Mouse (Mus musculus): ENCODE data around the gene Slc25a45.
"Not testable (repeated sequence)": the region's sequence is repeated elsewhere in the genome, so short reads cannot be mapped to it uniquely, and the experiment has no call there.

Gene Slc25a45

DNA sequence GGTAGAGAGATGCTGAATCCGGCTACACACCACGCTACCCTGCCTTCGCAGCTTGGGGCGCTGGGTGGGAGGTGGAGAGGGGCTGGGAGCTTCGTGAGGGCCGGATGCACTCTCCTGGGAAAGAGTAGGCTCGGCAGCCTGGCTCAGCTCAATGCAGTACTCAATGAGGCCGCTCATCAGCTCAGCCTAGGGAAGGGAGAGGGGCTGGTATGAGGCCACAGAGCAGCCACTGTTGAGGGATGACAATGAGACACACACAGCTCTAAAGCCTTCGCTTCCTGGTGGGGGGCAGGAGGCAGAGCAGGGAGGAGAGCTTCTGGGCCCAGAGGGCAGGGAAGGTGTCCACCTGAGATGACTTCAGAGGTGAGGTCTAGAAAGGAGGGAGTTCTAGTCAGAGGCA is 21.0 kb upstream of the Slc25a45 start:
- DNase-seq (ENCODE audit: low spot score), result no peak

GRCm38 (mm10) chr19:5862335-5863085 is 15.1 kb upstream of the Slc25a45 start:
- DNase-seq (ENCODE audit: low spot score), result no peak

GRCm38 (mm10) chr19:5863776-5864175 is 13.8 kb upstream of the Slc25a45 start:
- DNase-seq (ENCODE audit: low spot score), result no peak

DNA sequence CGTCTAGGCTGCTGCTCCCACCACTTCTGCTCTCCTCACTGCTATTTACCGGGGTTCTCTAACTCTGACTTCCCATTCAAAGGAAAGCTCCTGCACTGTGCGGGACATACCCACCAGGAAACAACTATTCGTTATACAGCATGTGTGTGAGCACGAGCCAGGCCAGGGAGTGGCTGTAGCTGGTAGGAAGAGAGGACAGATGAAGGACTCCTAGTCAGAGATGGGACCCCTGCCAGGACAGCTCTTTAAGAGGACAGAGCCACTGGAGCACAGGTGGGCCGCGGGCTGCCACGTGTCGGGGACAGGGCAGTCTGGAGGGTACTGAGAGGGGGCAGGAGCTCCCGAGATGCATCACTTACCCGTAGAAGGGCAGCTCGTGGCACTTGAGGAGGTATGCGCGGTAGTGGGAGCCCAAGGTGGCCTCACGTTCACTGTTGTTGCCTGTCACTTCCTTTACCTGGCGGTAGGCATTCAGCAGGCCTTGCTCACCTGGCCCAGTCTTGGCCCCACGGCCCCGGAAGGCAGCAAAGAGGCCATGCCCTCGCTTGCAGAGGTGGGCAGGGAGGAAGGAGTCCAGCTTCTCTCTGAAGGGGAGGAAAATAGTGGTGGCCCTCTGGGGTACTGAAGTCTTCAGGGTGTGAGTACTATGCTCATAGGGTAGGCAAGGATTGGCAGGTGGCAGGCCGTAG is 12.8 kb upstream of the Slc25a45 start:
- DNase-seq (ENCODE audit: low spot score), result no peak

DNA sequence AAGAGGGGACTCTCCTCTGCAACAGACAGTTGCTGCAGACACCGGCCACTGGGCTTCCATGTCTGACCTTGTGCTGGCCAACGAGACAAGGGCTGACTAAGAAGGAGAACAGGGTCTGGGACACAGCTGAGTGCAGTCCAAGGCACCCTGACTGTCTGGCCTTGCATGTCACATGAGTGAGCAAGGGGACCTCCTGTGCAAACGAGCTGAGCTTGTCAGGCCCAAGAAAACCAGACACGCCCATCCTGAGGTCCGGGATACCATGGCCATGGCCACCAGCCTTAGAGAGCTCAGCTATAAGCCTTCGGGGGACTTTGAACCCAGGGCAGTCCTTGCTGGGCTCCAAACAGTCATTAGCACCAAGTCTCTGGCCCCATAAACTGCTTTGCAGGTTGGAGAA is 9.5 kb upstream of the Slc25a45 start:
- DNase-seq (ENCODE audit: low spot score), result no peak

GRCm38 (mm10) chr19:5871273-5871672 is 6.3 kb upstream of the Slc25a45 start:
- DNase-seq (ENCODE audit: low spot score), result peak; percentile 54

DNA sequence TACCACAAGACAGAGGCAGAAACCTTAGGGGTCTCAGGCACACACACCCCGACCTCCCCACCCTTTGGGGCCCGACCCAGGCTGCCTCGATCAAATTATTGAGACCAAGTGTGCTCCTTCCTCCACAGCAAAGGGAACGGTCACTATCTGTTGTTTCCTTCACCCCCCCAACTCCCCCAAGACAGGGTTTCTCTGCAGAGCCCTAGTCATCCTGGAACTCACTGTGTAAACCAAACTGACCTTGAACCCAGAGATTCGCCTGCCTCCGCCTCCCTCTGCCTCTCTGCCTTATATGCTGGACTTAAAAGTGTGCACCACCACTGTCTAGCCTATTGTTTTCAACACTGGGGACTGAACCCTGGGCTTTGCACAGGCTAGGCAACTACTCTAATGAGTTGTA is 5.9 kb upstream of the Slc25a45 start:
- DNase-seq (ENCODE audit: low spot score), result peak; percentile 38

DNA sequence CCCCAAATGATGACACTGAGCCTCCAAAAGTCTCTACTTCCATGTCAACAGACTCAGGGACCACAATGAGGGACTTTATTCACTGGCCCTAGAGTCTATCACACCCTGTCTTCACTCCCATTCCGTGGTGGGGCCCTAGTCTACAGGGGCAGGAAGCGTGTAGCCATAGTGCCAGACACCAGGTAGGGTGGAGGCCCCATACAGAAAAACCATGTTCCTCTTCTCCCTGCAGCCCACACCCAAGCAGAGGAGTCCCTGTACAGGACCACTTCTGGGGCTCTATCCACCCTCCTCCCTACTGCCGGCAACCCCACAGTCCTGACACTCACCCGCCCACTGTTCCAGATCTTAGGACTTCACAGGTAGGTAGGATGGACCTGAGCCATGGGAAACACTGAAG is 5.1 kb upstream of the Slc25a45 start:
- DNase-seq (ENCODE audit: low spot score), result no peak

GRCm38 (mm10) chr19:5872931-5873556 is 4.6 kb upstream of the Slc25a45 start:
- DNase-seq (ENCODE audit: low spot score), result no peak

DNA sequence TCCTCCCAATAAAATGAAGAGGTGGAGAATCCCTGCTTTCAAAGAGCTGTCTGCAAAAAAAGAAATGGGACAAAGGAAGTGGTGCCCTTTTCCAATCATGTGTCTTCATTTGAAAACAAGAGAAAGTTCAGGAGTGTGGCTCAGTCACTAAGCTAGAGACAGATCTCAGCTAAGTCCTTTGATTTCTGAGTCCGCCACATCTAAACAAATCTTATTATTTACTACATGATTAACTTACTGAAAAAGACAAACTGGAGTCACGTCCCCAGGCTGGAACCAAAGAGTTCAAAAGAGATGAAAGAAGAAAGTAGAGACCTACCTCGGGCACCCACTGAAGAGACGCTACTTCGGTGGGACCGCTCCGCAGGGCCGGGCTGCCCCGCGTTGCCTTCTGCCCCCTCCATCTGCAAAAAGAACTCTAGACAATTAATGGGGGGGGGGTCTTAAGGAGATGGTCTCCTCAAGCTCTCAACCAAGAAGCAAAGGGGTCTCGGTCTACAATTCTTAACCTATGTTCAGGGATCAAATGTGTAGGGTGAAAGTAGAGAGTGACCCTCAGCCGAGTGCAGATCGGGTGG is 3.1 kb upstream of the Slc25a45 start:
- DNase-seq (ENCODE audit: low spot score), result no peak

GRCm38 (mm10) chr19:5874969-5875480 is 2.6 kb upstream of the Slc25a45 start, which contains the start of gene Frmd8:
Gene Frmd8 (minus strand): TSS chr19:5875274.
- DNase-seq (ENCODE audit: low spot score), result peak; percentile 97

DNA sequence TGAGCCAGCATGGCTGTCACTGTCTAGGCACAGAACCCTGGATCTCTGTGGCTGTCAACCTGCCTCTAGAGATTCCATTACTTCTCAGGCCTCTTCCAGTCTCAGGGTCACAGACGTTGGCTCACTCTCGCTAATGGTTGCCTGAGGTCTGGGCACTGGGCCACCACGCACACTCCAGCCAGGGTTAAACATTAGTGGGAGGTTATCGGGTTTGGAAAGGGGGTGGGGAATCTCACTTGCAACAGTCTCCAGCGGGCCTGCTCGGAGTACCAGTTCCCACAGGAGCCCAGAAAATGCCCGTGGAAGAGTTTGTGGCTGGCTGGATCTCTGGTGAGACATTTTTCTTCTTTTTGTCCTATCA is 734 bp downstream of the Slc25a45 start:
- DNase-seq (ENCODE audit: low spot score), result peak; percentile 83

- DNase-seq (ENCODE audit: low spot score), result no peak
These were observed 1.3 kb downstream of the Slc25a45 start for GRCm38 (mm10) chr19:5878916-5879315.

DNA sequence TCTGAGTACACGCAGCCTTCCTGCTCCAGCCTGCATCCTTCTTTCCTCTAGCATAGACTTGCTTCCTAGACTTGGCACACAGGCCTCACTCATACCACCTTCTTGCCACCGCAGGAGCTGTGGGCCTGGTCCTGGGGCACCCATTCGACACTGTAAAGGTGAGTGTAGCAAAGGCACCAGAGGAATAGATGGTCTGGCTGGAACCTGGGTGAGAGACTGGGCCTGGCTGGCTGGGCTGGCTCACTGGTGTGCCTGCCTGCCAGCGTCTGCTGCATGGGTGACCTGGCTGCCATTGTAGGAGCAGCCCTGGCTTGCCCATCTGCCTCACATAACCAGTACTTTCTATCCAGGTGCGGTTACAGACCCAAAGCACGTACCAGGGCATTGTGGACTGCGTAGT is 2.1 kb downstream of the Slc25a45 start:
- DNase-seq (ENCODE audit: low spot score), result no peak

- no peak for DNase-seq (ENCODE audit: low spot score)
These were observed 3.5 kb downstream of the Slc25a45 start for GRCm38 (mm10) chr19:5881155-5881554.

GRCm38 (mm10) chr19:5882079-5882478 is 4.5 kb downstream of the Slc25a45 start:
- DNase-seq (ENCODE audit: low spot score), result not testable (repeated sequence)

DNA sequence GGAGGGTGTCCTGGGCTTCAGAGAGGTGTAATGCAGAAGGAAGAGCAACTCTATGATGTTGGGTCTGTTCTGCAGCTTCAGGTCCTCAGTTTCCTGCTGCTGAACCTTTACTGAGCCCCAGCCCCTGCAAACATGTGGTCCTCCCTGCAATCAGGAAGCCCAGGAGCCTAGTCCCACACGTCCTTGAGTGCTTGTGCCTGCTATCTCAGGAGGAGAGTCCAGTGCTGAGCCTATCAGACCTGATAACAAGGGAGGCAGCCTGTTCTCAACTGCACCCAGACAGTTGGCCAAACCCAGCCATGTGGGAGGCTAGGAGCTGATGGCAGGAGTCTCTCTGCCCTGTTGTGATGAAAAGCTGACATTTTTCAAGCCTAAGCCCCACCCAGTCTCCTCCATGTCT is 6.3 kb downstream of the Slc25a45 start:
- DNase-seq (ENCODE audit: low spot score), result no peak

DNA sequence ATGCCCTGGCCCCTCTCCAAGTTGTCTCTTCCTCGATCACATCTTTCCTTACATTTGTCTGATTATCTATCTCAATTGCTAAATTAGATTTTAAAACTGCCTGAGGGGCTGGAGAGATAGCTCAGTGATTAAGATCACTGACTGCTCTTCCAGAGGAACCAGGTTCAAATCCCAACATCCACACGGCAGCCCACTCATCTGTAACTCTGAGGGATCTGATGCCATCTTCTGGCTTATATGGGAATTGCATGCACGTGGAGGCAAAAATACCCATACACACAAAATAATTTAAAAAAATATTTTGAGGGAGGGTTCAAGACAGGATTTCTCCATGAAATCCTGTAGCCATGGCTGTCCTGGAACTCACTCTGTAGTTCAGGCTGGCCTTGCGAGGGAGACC is 8.2 kb downstream of the Slc25a45 start:
- DNase-seq (ENCODE audit: low spot score), result no peak

GRCm38 (mm10) chr19:5887234-5887815 is 9.7 kb downstream of the Slc25a45 start:
- no peak for DNase-seq (ENCODE audit: low spot score)

DNA sequence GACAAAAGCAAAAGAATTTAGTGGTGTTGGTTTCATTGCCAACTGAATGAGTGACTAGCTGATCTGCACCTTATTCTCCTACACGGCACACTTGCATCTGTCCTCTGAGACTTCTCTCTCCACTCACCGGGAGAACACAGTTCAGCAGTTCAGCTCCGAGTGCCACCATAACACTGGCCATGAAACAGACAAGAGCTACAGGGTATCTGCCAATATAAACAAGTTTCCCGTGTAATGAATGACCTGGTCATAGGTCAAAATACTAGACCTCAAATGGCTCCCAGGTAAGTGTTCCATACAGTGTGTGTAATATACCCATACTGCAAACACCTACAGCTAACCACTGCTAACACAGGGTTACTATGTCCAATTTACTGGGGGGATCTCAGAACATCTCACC is 11.6 kb downstream of the Slc25a45 start:
- DNase-seq (ENCODE audit: low spot score), result no peak

DNA sequence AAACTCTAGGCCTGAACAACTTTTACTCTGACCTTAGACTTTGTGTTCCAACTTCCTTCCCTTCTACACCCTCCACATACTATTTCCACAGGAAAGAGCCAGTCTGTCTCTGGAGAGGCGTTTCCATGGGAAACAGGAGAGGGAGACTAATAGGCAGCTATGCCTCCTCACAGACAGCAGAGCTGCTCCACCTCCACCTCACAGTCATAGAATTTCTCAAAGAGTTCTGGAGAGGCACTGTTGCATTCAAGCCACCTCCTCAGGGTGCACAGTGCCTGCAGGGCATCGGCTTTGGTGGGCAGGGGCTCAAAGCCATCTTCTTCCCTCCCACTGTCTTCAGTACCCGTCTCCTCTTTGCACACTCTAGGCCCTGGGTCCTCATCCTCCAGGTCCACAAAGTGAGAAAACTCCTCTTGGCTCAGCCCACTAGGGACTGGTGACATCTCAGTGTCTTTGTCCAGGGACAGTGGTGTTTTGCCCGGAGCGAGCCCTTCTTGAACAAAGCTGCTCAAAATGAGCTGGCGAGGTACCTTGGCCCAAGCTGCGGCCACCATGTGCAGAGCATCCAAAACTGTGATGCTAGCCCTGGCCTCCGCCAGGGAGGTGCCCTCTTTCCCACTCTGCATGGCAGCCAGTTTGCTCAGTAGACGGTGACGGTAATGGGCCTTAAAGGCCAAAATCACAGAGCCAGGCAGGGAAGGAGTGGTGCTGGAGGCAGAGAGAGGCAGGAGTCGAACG is 14.1 kb downstream of the Slc25a45 start:
- no peak for DNase-seq (ENCODE audit: low spot score)

DNA sequence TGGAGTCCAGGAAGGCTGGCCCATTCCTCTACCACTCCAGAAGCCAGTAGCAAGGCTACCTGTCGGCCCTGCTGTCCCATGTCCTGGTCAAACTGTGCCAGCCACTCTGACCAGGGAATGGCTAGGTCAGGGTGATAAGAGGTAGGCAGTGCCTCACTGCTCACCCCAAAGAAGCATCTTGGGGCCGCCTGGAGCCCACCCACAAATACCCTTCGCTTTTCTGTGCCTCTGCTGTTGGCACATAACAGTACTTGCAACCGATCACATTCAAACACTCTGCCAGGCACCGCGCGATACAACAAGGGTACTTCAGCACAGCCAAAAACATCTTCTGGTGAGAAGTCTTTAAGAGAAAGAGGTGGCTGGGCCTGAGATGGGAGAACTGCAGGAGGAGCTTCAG is 14.7 kb downstream of the Slc25a45 start:
- DNase-seq (ENCODE audit: low spot score), result no peak

All from testis, postnatal 10 days (tissue).